Mouse (Mus musculus) gastrocnemius, adult 18-20 months (tissue): ENCODE results near the gene Ola1. TPM values are rescaled to one million over a fixed set of nuclear protein-coding genes. Genes with fewer than 3 reads are reported as not detected.

Experiments used
- DNase-seq: peaks from one replicate; pipeline ENCODE4 v3.0.0; 2021; ENCODE audit warnings: low spot score
- total RNA-seq, 2 experiments: library from RNA; stranded (reverse); gene quantifications; 2 replicates each; pipeline ENCODE4 v1.2.3; 2021

The Ola1 gene
- total RNA-seq, 2 experiments from 2014 or later = 52.3 to 53.2 TPM

DNA sequence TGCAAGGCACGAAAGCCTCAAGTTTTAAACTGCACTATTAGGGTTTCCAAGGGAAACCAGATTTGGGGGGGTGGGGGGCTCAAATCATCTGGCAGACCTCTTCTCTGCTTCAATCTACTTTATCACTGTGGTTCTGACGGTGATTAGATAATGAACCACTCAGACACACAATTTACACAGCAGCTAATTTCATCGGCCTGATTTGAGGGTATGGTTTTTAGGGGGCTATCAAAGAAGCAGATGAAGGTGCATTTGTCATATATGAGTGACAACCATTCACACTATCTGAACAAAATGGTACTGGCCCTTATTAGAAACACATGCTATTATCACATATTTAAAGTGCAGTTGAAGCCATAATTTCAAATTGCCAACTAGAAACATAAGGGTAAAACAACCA is 61.5 kb downstream of the Ola1 start:
- no peak for DNase-seq

DNA sequence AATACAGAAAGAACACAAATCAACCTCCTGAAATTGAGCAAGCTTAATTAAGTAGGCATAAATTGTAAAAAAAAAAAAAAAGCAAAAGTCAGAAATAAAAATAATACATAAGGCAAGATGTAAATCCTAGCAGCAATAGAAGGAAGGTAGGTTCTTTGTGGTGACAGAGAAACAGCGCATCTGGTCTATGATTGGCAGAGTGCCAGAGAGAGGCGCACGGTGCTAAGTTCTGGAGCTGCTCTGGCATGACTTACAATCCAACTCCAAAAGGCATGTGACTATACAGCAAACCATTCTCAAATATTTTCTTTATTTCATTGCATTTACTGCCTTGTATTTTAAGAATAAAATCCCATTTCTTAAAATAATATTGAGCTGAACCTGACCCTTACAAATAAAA is 68.2 kb downstream of the Ola1 start:
- DNase-seq = no peak

GRCm38 (mm10) chr2:73146111-73146510 is 72.6 kb downstream of the Ola1 start:
- no peak for DNase-seq

DNA sequence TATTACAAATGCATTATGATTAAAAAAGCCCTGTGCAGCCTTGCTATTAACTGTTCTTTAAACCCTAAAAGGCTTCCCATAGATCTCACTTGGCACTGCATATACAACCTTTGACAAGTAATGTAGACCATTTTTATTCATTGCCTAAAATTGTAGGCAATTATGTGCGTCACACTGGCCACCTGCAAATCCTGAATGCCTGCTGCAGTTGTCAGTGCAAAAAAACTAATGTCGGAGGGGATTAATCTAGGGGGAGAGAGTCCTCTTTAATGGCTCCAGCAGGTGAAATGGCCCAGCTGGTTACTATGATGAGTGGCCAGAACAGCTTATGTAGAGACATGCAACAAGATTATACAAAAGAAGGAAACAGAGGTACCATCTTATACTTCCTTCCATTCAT is 75.0 kb downstream of the Ola1 start:
- DNase-seq = no peak

GRCm38 (mm10) chr2:73142832-73143470 is 75.8 kb downstream of the Ola1 start:
- no peak for DNase-seq

DNA sequence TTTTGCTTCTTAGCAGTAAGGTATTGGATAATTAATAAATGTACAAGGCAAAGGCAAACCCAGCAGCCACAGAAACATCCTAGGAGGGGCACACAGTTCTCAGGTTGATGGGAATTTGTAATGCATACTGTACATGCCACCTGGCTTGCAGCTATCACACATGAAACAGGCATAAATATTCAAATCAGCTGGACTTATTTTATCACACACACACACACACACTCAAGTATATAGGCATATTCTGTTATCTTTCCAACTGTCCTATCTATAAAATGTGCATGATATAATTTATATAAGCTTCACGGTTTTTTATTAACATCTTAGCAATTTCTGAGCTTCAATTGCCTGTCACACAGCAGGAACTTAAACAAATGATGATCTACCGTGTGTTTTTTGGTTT is 85.8 kb downstream of the Ola1 start:
- no peak for DNase-seq

DNA sequence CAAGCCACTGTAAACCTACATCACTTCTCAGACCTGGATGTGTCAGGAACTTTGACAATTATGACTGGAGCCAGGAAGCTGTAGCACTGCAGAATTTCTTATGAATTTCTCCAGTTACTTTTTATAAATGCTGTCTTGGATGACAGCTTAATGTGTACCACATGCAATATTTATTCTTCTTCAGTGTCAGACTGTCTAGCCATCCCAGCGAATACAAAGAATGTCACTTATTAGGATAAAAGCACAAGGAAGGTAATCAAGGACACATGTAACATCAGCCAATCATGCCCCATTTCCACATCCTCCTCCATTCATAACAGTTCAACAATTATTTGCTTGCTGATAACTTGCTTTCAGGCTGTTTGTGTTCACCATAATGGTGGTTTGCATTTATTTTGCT is 91.0 kb downstream of the Ola1 start:
- no peak for DNase-seq

- DNase-seq = no peak
These were observed 99.9 kb downstream of the Ola1 start for GRCm38 (mm10) chr2:73118781-73119180.

- DNase-seq = no peak
These were observed 111.6 kb downstream of the Ola1 start for GRCm38 (mm10) chr2:73107089-73107488.

- no peak for DNase-seq
These were observed 122.2 kb downstream of the Ola1 start for GRCm38 (mm10) chr2:73096491-73096890.

DNA sequence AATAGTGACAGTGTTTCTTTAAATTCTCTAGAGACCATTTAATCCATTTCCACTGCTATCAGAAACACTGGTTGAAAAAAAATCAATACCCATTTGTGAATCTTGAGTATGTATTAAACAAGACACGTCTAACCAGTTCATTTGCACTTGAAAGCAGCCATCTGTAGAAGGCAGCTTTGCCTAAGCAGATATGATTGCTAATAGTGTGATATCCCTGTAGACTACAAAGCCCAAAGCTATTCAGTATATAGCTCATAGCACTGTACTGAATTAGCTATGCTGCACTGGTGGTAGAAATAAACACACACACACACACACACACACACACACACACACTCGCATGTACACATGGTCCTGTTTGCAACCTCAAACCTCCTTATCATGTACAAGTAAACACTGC is 123.4 kb downstream of the Ola1 start:
- DNase-seq = no peak

DNA sequence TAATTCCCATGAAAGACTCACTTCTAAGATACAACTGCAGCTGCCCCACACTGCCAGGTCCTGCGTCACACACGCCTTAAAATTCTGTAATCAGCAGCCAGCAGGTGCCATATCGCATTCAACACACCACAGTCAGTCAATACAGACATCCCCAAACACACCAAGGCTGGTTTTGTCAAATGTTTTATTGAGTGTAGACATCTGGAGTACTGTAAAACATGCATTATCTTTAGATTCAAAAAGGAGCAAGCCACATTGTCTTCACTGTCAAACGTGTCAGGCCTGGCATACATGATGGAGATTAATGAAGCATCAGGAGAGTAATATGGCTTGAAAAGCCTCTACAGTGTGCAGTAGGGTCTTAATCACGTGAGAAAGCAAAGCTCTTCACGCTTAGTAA is 125.7 kb downstream of the Ola1 start:
- DNase-seq = no peak

DNA sequence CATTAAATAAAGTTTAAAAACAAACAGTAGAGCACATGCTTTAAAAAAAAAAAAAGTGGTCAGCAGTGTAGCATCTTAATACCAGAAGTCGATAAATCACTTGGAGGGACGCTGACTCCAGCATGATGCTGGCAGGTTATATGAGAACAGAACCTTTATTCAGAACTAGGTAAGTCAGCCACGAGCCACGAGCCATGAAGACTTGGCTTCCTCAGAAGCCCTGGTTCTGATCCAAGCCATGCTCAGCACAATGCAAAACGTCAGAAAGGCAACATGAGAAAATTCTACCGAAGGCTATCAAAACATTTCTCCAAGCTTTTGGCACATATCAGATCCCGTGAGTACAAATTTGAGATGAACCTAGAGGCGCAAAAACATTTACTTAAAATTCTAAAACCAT is 127.4 kb downstream of the Ola1 start:
- no peak for DNase-seq

DNA sequence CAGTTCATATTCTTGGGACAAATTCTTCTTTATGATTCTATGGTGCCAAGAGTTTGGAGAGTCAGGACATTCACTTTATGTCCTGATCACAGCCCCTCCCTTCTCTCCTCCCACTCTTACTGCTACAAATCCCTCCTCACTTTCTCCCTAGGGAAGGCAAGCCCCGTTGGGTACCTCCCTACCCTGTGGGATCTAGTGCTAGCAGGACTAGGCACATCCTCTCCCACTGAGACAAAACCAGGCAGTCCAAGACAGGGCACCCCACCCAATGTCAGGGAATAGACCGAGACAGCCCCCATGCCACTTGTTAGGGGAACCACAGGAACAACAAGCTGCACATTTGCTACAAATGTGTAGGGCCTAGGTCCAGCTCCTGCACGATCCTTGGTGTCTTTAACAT is 131.1 kb downstream of the Ola1 start:
- no peak for DNase-seq

DNA sequence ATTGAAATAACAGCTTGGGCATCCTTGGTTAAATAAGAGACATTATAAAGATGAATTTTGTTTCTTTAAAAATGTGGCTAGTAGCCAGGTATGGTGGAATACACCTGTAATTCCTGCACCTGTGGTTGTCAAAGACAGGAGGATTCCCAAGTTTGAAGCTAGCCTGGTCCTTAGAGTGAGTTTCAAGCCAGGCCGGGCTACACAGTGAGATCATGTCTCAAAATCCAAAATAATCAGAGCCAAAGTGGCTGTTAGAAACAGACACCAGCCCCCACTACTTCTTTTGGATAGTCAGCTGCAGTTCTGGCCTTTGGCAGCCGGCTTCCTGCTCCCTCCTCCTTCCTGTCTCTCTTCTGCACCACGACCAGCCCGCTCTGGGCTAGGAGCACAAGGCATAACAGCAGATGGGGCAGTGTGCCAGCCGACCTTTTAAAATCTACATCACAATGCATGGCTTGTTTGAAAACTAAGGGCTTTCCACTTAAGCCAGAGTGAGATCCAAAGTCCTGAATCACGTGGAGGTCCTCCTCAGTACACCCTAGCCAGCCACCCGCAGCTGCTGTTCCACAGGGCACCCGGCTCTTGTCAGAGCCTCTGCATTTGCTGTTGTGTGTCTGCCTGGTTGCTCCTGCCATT is 132.9 kb downstream of the Ola1 start:
- DNase-seq = no peak

DNA sequence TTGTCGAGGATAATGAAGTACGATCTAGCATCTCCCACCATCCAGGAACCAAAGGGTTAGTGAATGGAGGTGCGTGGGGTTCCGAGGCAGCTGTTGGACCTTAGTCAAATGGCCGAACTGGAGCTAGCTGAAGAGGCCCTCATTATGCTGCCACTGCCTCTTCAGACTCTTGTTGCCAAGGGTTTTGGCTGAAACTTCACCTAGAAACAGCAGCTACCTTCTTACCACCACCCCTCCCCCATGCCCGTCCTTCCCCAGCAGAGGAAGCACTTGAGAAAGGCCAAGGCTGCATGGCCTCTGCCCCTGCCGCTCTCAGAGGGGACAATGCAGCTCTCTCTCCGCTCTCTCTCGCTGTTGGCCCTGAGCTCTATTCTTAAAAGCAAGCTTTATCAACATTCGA is 136.2 kb downstream of the Ola1 start:
- DNase-seq = no peak

GRCm38 (mm10) chr2:73081861-73082260 is 136.9 kb downstream of the Ola1 start:
- no peak for DNase-seq

GRCm38 (mm10) chr2:73080084-73080483 is 138.6 kb downstream of the Ola1 start:
- no peak for DNase-seq

GRCm38 (mm10) chr2:73079311-73079710 is 139.4 kb downstream of the Ola1 start:
- no peak for DNase-seq

DNA sequence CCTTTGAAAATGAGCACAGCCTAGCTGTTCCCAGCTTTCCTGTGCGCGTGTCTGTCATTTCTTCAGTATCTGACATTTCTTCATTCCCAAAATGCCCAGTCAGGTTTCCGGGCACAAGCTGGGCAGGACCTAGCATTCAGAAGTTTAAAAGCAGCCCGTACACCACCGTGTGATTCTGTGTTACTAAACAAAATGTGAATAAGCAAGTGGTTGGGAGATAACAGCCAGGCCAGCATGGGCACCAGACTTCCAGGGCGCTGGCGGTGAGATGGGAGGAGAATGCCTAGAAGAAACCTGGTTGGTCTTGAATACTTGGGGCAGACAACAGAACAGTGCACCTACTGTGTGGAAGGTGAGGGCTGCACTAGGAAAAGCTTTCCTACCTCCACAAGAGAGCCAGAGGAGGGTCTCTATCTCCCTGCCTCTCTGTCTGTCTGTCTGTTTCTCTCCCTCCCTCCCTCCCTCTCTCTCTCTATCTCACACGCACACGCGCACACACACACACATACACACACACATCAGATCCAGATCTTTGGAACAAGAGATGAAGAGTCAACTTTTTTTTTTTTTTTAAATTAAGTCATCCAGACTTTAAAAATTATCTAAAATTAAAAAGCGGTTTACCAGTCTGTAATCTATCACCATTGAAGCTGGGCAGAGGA is 144.8 kb downstream of the Ola1 start:
- DNase-seq = no peak

GRCm38 (mm10) chr2:73071201-73071600 is 147.5 kb downstream of the Ola1 start:
- DNase-seq = no peak

DNA sequence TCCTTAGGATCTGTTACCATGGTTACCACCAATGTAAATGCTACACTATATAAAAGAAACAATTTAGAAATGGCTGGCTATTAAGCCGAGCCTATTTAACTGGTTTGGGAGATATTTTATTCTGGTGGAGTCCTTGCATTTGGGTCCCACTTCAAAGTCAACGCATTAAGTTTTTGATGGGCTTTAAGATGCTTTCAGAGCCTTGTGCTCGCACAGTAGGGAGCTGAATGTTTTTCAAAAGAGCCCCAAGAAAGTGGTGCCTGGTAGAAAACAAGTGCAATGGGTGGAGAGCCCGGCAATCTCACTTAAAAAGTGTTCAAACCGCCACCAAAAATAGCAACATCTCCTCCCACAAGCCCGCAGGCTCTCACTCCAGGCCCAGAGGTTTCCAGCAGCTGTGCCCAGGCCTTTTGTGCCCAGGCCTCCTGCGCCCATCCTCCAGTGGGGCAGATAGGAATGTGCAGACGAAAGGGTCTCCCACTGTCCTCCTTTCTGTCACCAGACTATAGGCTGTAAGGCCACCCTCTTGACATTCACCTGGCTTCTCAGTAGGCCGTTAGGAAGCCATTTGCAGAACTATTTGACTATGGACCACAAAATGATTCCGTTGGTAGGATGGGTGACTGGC is 148.2 kb downstream of the Ola1 start:
- no peak for DNase-seq
